29 mouse cellular contexts compared by ENCODE assay signal in the genomic region with DNA sequence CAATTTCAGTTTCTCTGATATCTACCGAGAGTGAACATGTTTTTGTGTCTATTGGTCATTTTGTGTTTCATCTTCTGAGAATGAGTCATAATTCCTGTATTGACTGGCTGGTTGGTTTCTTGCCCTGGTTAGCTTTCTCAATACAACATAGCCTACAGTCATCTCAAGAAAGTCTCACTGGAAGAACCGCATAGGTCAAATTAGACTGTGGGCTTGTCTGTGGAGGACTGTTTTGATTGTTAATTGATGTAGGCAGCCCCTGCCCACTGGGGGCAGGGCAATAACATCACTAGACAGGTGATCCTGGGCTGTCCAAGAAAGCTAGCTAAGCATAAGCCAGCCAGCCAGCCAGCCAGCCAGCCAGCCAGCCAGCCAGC. TPM values are rescaled to one million over a fixed set of nuclear protein-coding genes. Genes with fewer than 3 reads are reported as not detected.
DNase-seq lines count a peak whose midpoint lies in the region; ATAC-seq and TF ChIP-seq lines count a peak whose summit lies in the region.
"Had no signal": no experiment of that assay in that cellular context is flagged by ENCODE, and none has a peak within 500 bp of the region (broad histone marks: within the 10 kb centered on the region; RNA-seq: fewer than 3 reads in every experiment).

No protein-coding gene starts in this region.

- peak; percentile 75 for DNase-seq in A20 (ENCODE audit: low read depth, low spot score)
- peak; percentile 15 for DNase-seq in splenic B cell, adult 2 months (ENCODE audit: low read depth, low spot score)
- DNase-seq in adipocyte (ENCODE audit: low spot score), result no peak
- no peak for DNase-seq in cerebellum, adult 2 months
- DNase-seq: adrenal gland, adult 8-10 months; adrenal gland, postnatal 25 days; cerebellum, adult 11-12 months; cerebellum, adult 9-10 months; cerebellum, postnatal 14 days; forebrain, postnatal 0 days; gastrocnemius, postnatal 10 days; gastrocnemius, postnatal 36 days; kidney, adult 2 months had no signal

- no peaks in the 10 kb centered on the region for H3K9me3 ChIP-seq in intestine, postnatal 0 days (ENCODE audit: control insufficient read depth)
- H3K9me3 ChIP-seq: embryonic facial prominence, embryonic 12.5 days; embryonic facial prominence, embryonic 15.5 days; G1E; hindbrain, embryonic 12.5 days; hindbrain, embryonic 15.5 days had no signal

- WGBS in intestine, postnatal 0 days, result 70% methylated on average over 2 of the region's 2 CpGs
- WGBS in cerebellum, adult 2 months, result 85% methylated on average over 2 of the region's 2 CpGs

- TF ChIP-seq CTCF in intestine, postnatal 0 days (IDR thresholded peaks at IDR 0.05; ENCODE audit: low read depth), result no peak
- no peak for TF ChIP-seq CTCF in cerebellum, adult 2 months (IDR thresholded peaks at IDR 0.05; ENCODE audit: borderline replicate concordance, insufficient read depth, low read depth, low read length)

- H3K4me1 ChIP-seq in intestine, postnatal 0 days (replicated peaks; ENCODE audit: control insufficient read depth, insufficient read depth, low read length), result no peaks in the 10 kb centered on the region
- H3K4me1 ChIP-seq in cerebellum, adult 2 months (ENCODE audit: control insufficient read depth, insufficient read depth, low read length), result no peaks in the 10 kb centered on the region
- H3K4me1 ChIP-seq: embryonic facial prominence, embryonic 12.5 days; embryonic facial prominence, embryonic 15.5 days; hindbrain, embryonic 12.5 days; hindbrain, embryonic 15.5 days had no signal

- H3K4me2 ChIP-seq in intestine, postnatal 0 days (replicated peaks; ENCODE audit: low read depth), result no peak overlapping the region
- H3K4me2 ChIP-seq: embryonic facial prominence, embryonic 12.5 days; embryonic facial prominence, embryonic 15.5 days; heart, embryonic 11.5 days; hindbrain, embryonic 12.5 days; hindbrain, embryonic 15.5 days had no signal

- no peak overlapping the region for H3K9ac ChIP-seq in intestine, postnatal 0 days (ENCODE audit: low read depth, low read length)
- H3K9ac ChIP-seq: embryonic facial prominence, embryonic 12.5 days; embryonic facial prominence, embryonic 15.5 days; forebrain, postnatal 0 days; hindbrain, embryonic 12.5 days; hindbrain, embryonic 15.5 days had no signal

- H3K4me3 ChIP-seq in intestine, postnatal 0 days (ENCODE audit: low read depth, low read length), result no peak overlapping the region
- no peak overlapping the region for H3K4me3 ChIP-seq in cerebellum, adult 2 months (replicated peaks; ENCODE audit: insufficient read depth, low read depth, low read length)
- H3K4me3 ChIP-seq: embryonic facial prominence, embryonic 12.5 days; embryonic facial prominence, embryonic 15.5 days; hindbrain, embryonic 12.5 days; hindbrain, embryonic 15.5 days had no signal

- ATAC-seq in CD4-positive, CD25-positive, alpha-beta regulatory T cell, adult 4 months, result peak; percentile 86
- peak; percentile 30; the same call in 1 of the 2 replicates for ATAC-seq in granulocyte monocyte progenitor cell, adult 5-6 weeks (replicated peaks; ENCODE audit: poor library complexity, severe bottlenecking)
- no peak for ATAC-seq in intestine, postnatal 0 days
- ATAC-seq: forebrain, embryonic 14.5 days; forebrain, postnatal 0 days; intestine, embryonic 16.5 days; Patski had no signal

- H3K27ac ChIP-seq in intestine, postnatal 0 days (ENCODE audit: low read depth, low read length), result no peak overlapping the region
- H3K27ac ChIP-seq in cerebellum, adult 2 months (ENCODE audit: insufficient read depth, low read length), result no peak overlapping the region
- H3K27ac ChIP-seq: embryonic facial prominence, embryonic 12.5 days; embryonic facial prominence, embryonic 15.5 days; hindbrain, embryonic 12.5 days; hindbrain, embryonic 15.5 days had no signal

- peaks cover 8% of the 10 kb centered on the region for H3K36me3 ChIP-seq in splenic B cell, adult 2 months (ENCODE audit: control insufficient read depth, insufficient read depth, low read length, poor library complexity, severe bottlenecking)
- H3K36me3 ChIP-seq in intestine, postnatal 0 days (ENCODE audit: control insufficient read depth, insufficient read depth), result peaks cover 10% of the 10 kb centered on the region; the same call in 1 of the 2 replicates

- no peaks in the 10 kb centered on the region for H3K27me3 ChIP-seq in splenic B cell, adult 2 months (ENCODE audit: control insufficient read depth, insufficient read depth, low read length, poor library complexity, severe bottlenecking)
- no peaks in the 10 kb centered on the region for H3K27me3 ChIP-seq in intestine, postnatal 0 days (replicated peaks; ENCODE audit: control insufficient read depth, insufficient read depth, low read length)
- no peaks in the 10 kb centered on the region for H3K27me3 ChIP-seq in cerebellum, adult 2 months (ENCODE audit: control insufficient read depth, insufficient read depth, low read length)
- H3K27me3 ChIP-seq: embryonic facial prominence, embryonic 12.5 days; embryonic facial prominence, embryonic 15.5 days; hindbrain, embryonic 12.5 days; hindbrain, embryonic 15.5 days; Patski had no signal

- no peak for TF ChIP-seq POLR2A in cerebellum, adult 2 months (IDR thresholded peaks at IDR 0.05; ENCODE audit: borderline replicate concordance, insufficient read depth, low read length)

RNA-seq across cellular contexts. Expression of a gene that starts 5.6 kb away (rescaled TPM):
- 10 to 100 TPM; 27.5 to 34.8 TPM for polyA plus RNA-seq in CD4-positive, CD25-positive, alpha-beta regulatory T cell, adult 4 months (2017; shearing (Covaris generic))
- total RNA-seq in granulocyte monocyte progenitor cell, adult 5-6 weeks (2014; fragmentation: Nextera tagmentation), result 1.7 and 4.6 TPM in 2 replicates
- 0.82 and 1.3 TPM in 2 replicates for total RNA-seq in granulocyte monocyte progenitor cell, adult 5-6 weeks (2017)
- polyA plus RNA-seq in intestine, postnatal 0 days (2015; fragmentation: Nextera tagmentation; extraction: Ambion mirVana), result 2.5 TPM in 2 replicates
- polyA plus RNA-seq in cerebellum, adult 2 months (2012; rRNA removed), result 2.9 and 3.1 TPM in 2 replicates

RNA-seq across cellular contexts. Expression of a gene that starts 25.1 kb away (rescaled TPM):
- polyA plus RNA-seq in CD4-positive, CD25-positive, alpha-beta regulatory T cell, adult 4 months (2017; shearing (Covaris generic)), result under 1 TPM in 1 of 2 experiments, not detected in 1; 0.39 TPM
- 1.3 TPM in 1 of 2 replicates, not detected in the other for total RNA-seq in granulocyte monocyte progenitor cell, adult 5-6 weeks (2014; fragmentation: Nextera tagmentation)
- total RNA-seq in granulocyte monocyte progenitor cell, adult 5-6 weeks (2017), result not detected in 2 replicates
- 0.17 TPM in 1 of 2 replicates, not detected in the other for polyA plus RNA-seq in intestine, postnatal 0 days (2015; fragmentation: Nextera tagmentation; extraction: Ambion mirVana)
- 0.34 and 0.59 TPM in 2 replicates for polyA plus RNA-seq in cerebellum, adult 2 months (2012; rRNA removed)
- total RNA-seq: common myeloid progenitor, adult 5-6 weeks; heart, adult 8-10 months; heart, postnatal 25 days; hematopoietic stem cell, adult 5-6 weeks had no signal

RNA-seq across cellular contexts. Expression of a gene that starts 29.4 kb away (rescaled TPM):
- 100 to 1,000 TPM; 466 to 576 TPM for polyA plus RNA-seq in CD4-positive, CD25-positive, alpha-beta regulatory T cell, adult 4 months (2017; shearing (Covaris generic))
- total RNA-seq in granulocyte monocyte progenitor cell, adult 5-6 weeks (2014; fragmentation: Nextera tagmentation), result 253 and 308 TPM in 2 replicates
- 268 and 298 TPM in 2 replicates for total RNA-seq in granulocyte monocyte progenitor cell, adult 5-6 weeks (2017)
- 237 and 238 TPM in 2 replicates for polyA plus RNA-seq in intestine, postnatal 0 days (2015; fragmentation: Nextera tagmentation; extraction: Ambion mirVana)
- 76.8 and 78.5 TPM in 2 replicates for polyA plus RNA-seq in cerebellum, adult 2 months (2012; rRNA removed)

Comparison
In these comparisons a context has a peak if more than half of its experiments do, and no peak if none do; other contexts are left out.
1. DNase-seq: peak in A20 (single experiment) and splenic B cell, adult 2 months (single experiment); none in adipocyte (single experiment) and cerebellum, adult 2 months (0 of 2).